Mouse (Mus musculus) embryonic fibroblast, embryonic 13.5 days (primary cell): ENCODE data around the gene Slc8a1.

Experiments
- CTCF ChIP-seq: IDR thresholded peaks from 2 replicates; pipeline ENCODE4 v1.5.1; 2011; ENCODE audit warnings: mild to moderate bottlenecking, control low read depth, low read length, moderate library complexity, borderline replicate concordance; ENCODE audit not compliant: insufficient read depth
- POLR2A ChIP-seq: IDR thresholded peaks from 2 replicates; pipeline ENCODE4 v1.6.1; 2011; ENCODE audit warnings: low read depth, mild to moderate bottlenecking, control low read depth, low read length, moderate library complexity

GRCm38 (mm10) chr17:81737779-81738178 lies 398 bp downstream of the Slc8a1 start:
- TF ChIP-seq CTCF (no peak), POLR2A (no peak)
